Mouse (Mus musculus) heart, embryonic 14.5 days (tissue): Measurements from ENCODE around the gene Dtnb. TPM values are rescaled to one million over a fixed set of nuclear protein-coding genes. Genes with fewer than 3 reads are reported as not detected.

ENCODE experiments used
- ATAC-seq: fragments of 200-750 bp; cut with Nextera tagmentation; 2 replicates; pipeline ENCODE4 v1.8.0; 2017; ENCODE audit warnings: low read depth, moderate TSS enrichment; ENCODE audit not compliant: insufficient number of reproducible peaks, insufficient read depth, low FRiP score
- H3K27ac ChIP-seq, 2 experiments: fragments of 200-500 bp in 1 of 2; fragments of 300-500 bp in 1 of 2; sonication (generic) in 1 of 2; replicated peaks in 1 of 2; 2 replicates each; pipeline ENCODE4 v1.5.1; 2012 to 2014; ENCODE audit warnings: low read depth in 2 of 2, low read length in 2 of 2, control low read depth in 1 of 2, mild to moderate bottlenecking in 1 of 2, mixed read lengths in 1 of 2; ENCODE audit not compliant: control insufficient read depth in 1 of 2, insufficient read depth in 1 of 2
- H3K27me3 ChIP-seq: fragments of 300-500 bp; sonication (generic); 2 replicates; pipeline ENCODE4 v1.6.1; 2014; ENCODE audit warnings: mild to moderate bottlenecking, low read length, control low read depth; ENCODE audit not compliant: control insufficient read depth, insufficient read depth
- H3K36me3 ChIP-seq: fragments of 300-500 bp; sonication (generic); 2 replicates; pipeline ENCODE4 v1.6.1; 2014; ENCODE audit warnings: mild to moderate bottlenecking, control low read depth, low read length, mixed read lengths; ENCODE audit not compliant: control insufficient read depth, insufficient read depth
- H3K4me1 ChIP-seq, 2 experiments: fragments of 200-500 bp in 1 of 2; fragments of 300-500 bp in 1 of 2; sonication (generic) in 1 of 2; 2 replicates each; pipeline ENCODE4 v1.6.1; 2012 to 2014; ENCODE audit warnings: low read length in 2 of 2, control low read depth in 1 of 2, mixed read lengths in 1 of 2; ENCODE audit not compliant: control insufficient read depth in 2 of 2, insufficient read depth in 2 of 2
- H3K4me2 ChIP-seq: fragments of 300-500 bp; sonication (generic); 2 replicates; pipeline ENCODE4 v1.6.1; 2014; ENCODE audit warnings: mild to moderate bottlenecking, low read length
- H3K4me3 ChIP-seq, 2 experiments: fragments of 200-500 bp in 1 of 2; fragments of 300-500 bp in 1 of 2; sonication (generic) in 1 of 2; 2 replicates each; pipeline ENCODE4 v1.5.1; 2012 to 2014; ENCODE audit warnings: low read length in 2 of 2, mild to moderate bottlenecking in 2 of 2, control low read depth in 1 of 2, low read depth in 1 of 2, moderate library complexity in 1 of 2; ENCODE audit not compliant: control insufficient read depth in 1 of 2, insufficient read depth in 1 of 2
- H3K9ac ChIP-seq: fragments of 300-500 bp; sonication (generic); 2 replicates; pipeline ENCODE4 v1.6.1; 2014; ENCODE audit warnings: mild to moderate bottlenecking, low read length
- H3K9me3 ChIP-seq: fragments of 300-500 bp; sonication (generic); 2 replicates; pipeline ENCODE4 v1.6.1; 2016; ENCODE audit warnings: low read length, control low read depth; ENCODE audit not compliant: control insufficient read depth
- WGBS: fragments of 180-500 bp; shearing (Covaris S2); extraction: QIAGEN DNeasy Blood & Tissue Kit; methylation state at CpG from one replicate; pipeline ENCODE4 v1.1.7; 2014; 5-methylcytosine and 5-hydroxymethylcytosine counted together
- polyA plus RNA-seq: library from polyadenylated mRNA; unstranded; fragments of >200 nt; fragmentation: Nextera tagmentation; extraction: Ambion mirVana; gene quantifications from 2 replicates; pipeline ENCODE4 v1.2.1, GENCODE M21; 2014

Dtnb gene
- polyA plus RNA-seq, 1 experiment from 2014 or later: 19.6 TPM

- no peak overlapping the region for H3K9ac ChIP-seq
- ATAC-seq: no peak
- no peak overlapping the region for H3K27ac ChIP-seq
- H3K9me3 ChIP-seq: no peaks in the 10 kb centered on the region
- H3K4me2 ChIP-seq: no peak overlapping the region
- H3K27me3 ChIP-seq: no peaks in the 10 kb centered on the region
- whole genome bisulfite sequencing: 56% methylated on average over 5 of the region's 5 CpGs
- no peaks in the 10 kb centered on the region for H3K4me1 ChIP-seq
- H3K36me3 ChIP-seq: no peaks in the 10 kb centered on the region
- no peak overlapping the region for H3K4me3 ChIP-seq
These were observed 123.7 kb downstream of the Dtnb start for GRCm38 (mm10) chr12:3695741-3696501.

- Histone ChIP-seq H3K36me3 (0 out of 2 replicates have a peak, but pooled peaks cover 3% of the 10 kb centered on the region), H3K4me3 (no peak overlapping the region), H3K9me3 (no peaks in the 10 kb centered on the region), H3K27ac (no peak overlapping the region), H3K4me2 (no peak overlapping the region), H3K9ac (no peak overlapping the region), H3K27me3 (no peaks in the 10 kb centered on the region), H3K4me1 (no peaks in the 10 kb centered on the region)
- no peak for ATAC-seq
- WGBS: 86% methylated on average over 4 of the region's 4 CpGs
These were observed 128.3 kb downstream of the Dtnb start for GRCm38 (mm10) chr12:3700503-3700902.

DNA sequence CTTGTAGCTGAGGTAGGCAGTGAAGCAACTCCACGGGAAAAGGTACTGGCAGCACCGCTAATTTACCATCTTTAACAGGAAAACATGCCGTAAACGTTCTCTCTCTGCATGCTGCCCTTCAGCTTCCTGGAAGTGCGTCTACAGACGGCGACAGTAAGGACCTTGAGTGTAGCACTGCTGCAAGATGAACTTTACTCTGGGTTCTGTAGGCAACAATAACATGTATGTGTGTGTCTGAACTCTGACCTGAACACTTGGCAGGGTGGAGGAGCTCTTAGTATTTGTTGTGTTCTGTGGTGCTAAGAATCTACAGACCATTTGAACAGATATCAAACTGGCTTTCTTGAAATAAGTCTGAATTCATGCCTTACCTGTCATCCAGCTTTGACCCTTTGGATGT, 130.7 kb downstream of the Dtnb start:
- no peaks in the 10 kb centered on the region for H3K4me1 ChIP-seq
- no peaks in the 10 kb centered on the region for H3K27me3 ChIP-seq
- no peaks in the 10 kb centered on the region for H3K9me3 ChIP-seq
- WGBS: 87% methylated on average over 7 of the region's 7 CpGs
- no peak overlapping the region for H3K9ac ChIP-seq
- H3K4me2 ChIP-seq: no peak overlapping the region
- no peak overlapping the region for H3K4me3 ChIP-seq
- H3K27ac ChIP-seq: no peak overlapping the region
- ATAC-seq: no peak
- H3K36me3 ChIP-seq: 0 out of 2 replicates have a peak, but pooled peaks cover 3% of the 10 kb centered on the region

GRCm38 (mm10) chr12:3719151-3719721, 147.1 kb downstream of the Dtnb start:
- Histone ChIP-seq H3K9ac (no peak overlapping the region), H3K27ac (no peak overlapping the region), H3K4me1 (peaks cover 8 to 23% of the 10 kb centered on the region in 2 experiments), H3K4me2 (no peak overlapping the region), H3K36me3 (no peaks in the 10 kb centered on the region), H3K9me3 (no peaks in the 10 kb centered on the region), H3K27me3 (no peaks in the 10 kb centered on the region), H3K4me3 (no peak overlapping the region)
- no peak for ATAC-seq
- 48% methylated on average over 4 of the region's 4 CpGs for WGBS

DNA sequence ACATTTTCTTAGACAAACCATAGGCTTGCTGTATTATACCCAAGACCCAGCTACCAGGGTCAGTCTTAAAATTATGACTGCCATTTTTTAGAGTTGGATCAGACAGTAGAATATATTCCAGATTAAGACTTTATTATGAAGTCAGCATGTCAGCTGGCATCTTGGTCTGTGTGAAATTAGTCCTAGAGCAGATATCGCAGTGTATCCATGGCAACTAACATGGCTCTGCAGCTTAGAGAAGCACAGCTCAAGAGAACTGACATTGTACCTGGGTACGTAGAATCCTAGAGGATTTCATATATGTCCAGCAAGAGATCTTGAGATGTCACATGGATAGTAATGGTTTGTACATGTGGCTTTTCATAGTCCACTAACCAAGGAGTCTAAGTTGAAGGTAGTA, 148.3 kb downstream of the Dtnb start:
- WGBS: 96% methylated on average over 2 of the region's 2 CpGs
- H3K9ac ChIP-seq: no peak overlapping the region
- ATAC-seq: no peak

GRCm38 (mm10) chr12:3723762-3724161, 151.6 kb downstream of the Dtnb start:
- H3K27me3 ChIP-seq: no peaks in the 10 kb centered on the region
- peak overlapping the region; percentile 41 to 68; a peak in 3 of 4 replicates for H3K27ac ChIP-seq
- H3K4me1 ChIP-seq: peaks cover 11 to 33% of the 10 kb centered on the region in 2 experiments
- WGBS: 21% methylated on average over 3 of the region's 3 CpGs
- no peaks in the 10 kb centered on the region for H3K36me3 ChIP-seq
- no peak overlapping the region for H3K9ac ChIP-seq
- no peaks in the 10 kb centered on the region for H3K9me3 ChIP-seq
- no peak overlapping the region for H3K4me2 ChIP-seq
- H3K4me3 ChIP-seq: no peak overlapping the region
- no peak for ATAC-seq

More for the DNA sequence above, 148.3 kb downstream of the Dtnb start:
- Histone ChIP-seq H3K27me3 (no peaks in the 10 kb centered on the region), H3K4me2 (no peak overlapping the region), H3K4me3 (no peak overlapping the region), H3K4me1 (peaks cover 12 to 33% of the 10 kb centered on the region in 2 experiments), H3K9me3 (no peaks in the 10 kb centered on the region), H3K27ac (no peak overlapping the region), H3K36me3 (no peaks in the 10 kb centered on the region)

DNA sequence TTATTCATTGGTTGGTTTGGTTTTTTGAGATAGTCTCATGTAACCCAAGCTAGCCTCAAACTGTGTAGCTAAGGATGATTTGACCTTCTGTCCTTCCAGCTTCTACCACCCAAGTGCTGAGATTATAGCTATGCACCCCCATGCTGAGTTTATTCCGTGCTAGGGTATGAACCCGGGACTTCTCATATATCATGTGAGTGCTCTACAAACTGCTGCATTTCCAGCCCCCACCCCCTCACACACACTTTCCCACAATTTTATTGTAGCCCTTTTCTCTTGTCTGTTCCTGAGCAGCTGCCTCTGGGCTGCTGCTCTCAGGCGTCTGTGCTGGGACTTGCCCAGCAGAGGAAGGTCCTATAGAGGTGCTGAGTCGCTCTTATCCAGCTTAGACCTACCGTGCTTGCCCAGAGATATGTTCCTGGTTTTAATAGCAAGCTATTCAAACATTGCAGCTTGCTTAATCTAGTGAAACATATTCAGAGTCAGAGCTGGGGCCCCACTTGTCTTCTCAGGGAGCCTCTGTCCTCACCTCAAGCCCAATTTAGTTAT, 152.7 kb downstream of the Dtnb start:
- no peak overlapping the region for H3K9ac ChIP-seq
- H3K27me3 ChIP-seq: no peaks in the 10 kb centered on the region
- peaks cover 11 to 26% of the 10 kb centered on the region in 2 experiments for H3K4me1 ChIP-seq
- no peak overlapping the region for H3K4me2 ChIP-seq
- ATAC-seq: no peak
- WGBS: 29% methylated on average over 5 of the region's 5 CpGs
- H3K36me3 ChIP-seq: no peaks in the 10 kb centered on the region
- no peaks in the 10 kb centered on the region for H3K9me3 ChIP-seq
- no peak overlapping the region for H3K4me3 ChIP-seq
- peak overlapping the region; percentile 35 to 39; a peak in 2 of 4 replicates for H3K27ac ChIP-seq
